Mouse (Mus musculus) stomach, postnatal 0 days (tissue): ENCODE results near the gene Furin.

Experiments
- CTCF ChIP-seq: IDR thresholded peaks from 2 replicates; pipeline ENCODE4 v1.5.1; 2016; ENCODE audit warnings: antibody characterized with exemption, low read depth, mild to moderate bottlenecking, moderate library complexity
- EP300 ChIP-seq: optimal IDR thresholded peaks from 2 replicates; pipeline ENCODE3; 2016; ENCODE audit warnings: antibody characterized with exemption

DNA sequence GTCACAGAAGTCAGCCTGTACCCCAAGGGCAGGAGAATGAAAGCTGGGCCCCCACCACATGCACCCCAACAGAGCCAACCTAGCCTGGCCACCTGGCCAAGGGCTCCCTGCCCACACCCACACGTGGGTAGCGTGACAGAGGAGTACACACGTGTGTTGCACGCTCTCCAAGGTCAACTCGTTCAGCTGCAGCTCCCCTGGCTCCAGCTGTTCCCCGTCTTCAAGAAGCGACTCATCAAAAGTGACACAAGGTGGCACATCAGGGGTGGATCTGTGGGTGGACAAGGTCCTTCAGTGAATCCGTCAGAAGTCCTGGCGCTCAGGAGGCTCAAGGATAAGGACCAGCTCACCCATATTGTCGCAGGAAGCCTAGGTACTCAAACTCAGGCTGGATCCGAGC, 22.3 kb downstream of the Furin start:
- TF ChIP-seq CTCF = no peak
- no peak for TF ChIP-seq EP300
